Mouse (Mus musculus) thymus, postnatal 10 days (tissue): ENCODE results near the gene Emc8.

Experiments used
- DNase-seq, 2 experiments: peaks; one replicate each; pipeline ENCODE4 v3.0.0; 2021; ENCODE audit warnings: low spot score in 2 of 2

Emc8 gene

GRCm38 (mm10) chr8:120642031-120642662 lies 26.2 kb downstream of the Emc8 start:
- no peak for DNase-seq

- DNase-seq = no peak
Observed at GRCm38 (mm10) chr8:120641245-120641644, 27.1 kb downstream of the Emc8 start.

GRCm38 (mm10) chr8:120634329-120634839 lies 34.0 kb downstream of the Emc8 start:
- peak; percentile 58 to 61 for DNase-seq

- no peak for DNase-seq
Observed at GRCm38 (mm10) chr8:120633665-120634271, 34.6 kb downstream of the Emc8 start.

GRCm38 (mm10) chr8:120632969-120633664 lies 35.3 kb downstream of the Emc8 start:
- no peak for DNase-seq

- no peak for DNase-seq
Observed at GRCm38 (mm10) chr8:120631441-120632375, 36.7 kb downstream of the Emc8 start.

- no peak for DNase-seq
Observed at GRCm38 (mm10) chr8:120630848-120631247, 37.5 kb downstream of the Emc8 start.

- DNase-seq = no peak
Observed at GRCm38 (mm10) chr8:120630031-120630430, 38.3 kb downstream of the Emc8 start.

GRCm38 (mm10) chr8:120627298-120627697 lies 41.1 kb downstream of the Emc8 start:
- no peak for DNase-seq

GRCm38 (mm10) chr8:120626461-120626860 lies 41.9 kb downstream of the Emc8 start:
- no peak for DNase-seq

- no peak for DNase-seq
Observed at GRCm38 (mm10) chr8:120623608-120624007, 44.8 kb downstream of the Emc8 start.

- no peak for DNase-seq
Observed at GRCm38 (mm10) chr8:120622161-120622560, 46.2 kb downstream of the Emc8 start.

GRCm38 (mm10) chr8:120620441-120620840 lies 47.9 kb downstream of the Emc8 start:
- no peak for DNase-seq

GRCm38 (mm10) chr8:120619235-120620180 lies 48.9 kb downstream of the Emc8 start:
- DNase-seq = no peak

GRCm38 (mm10) chr8:120618110-120618509 lies 50.3 kb downstream of the Emc8 start:
- peak; percentile 40 to 73 for DNase-seq

- DNase-seq = no peak
Observed at GRCm38 (mm10) chr8:120616663-120617626, 51.4 kb downstream of the Emc8 start.

- no peak for DNase-seq
Observed at GRCm38 (mm10) chr8:120614491-120614890, 53.9 kb downstream of the Emc8 start.

GRCm38 (mm10) chr8:120610824-120611223 lies 57.5 kb downstream of the Emc8 start:
- DNase-seq = no peak

GRCm38 (mm10) chr8:120607885-120608284 lies 60.5 kb downstream of the Emc8 start:
- peak; percentile 53 to 84 for DNase-seq
